Mouse (Mus musculus) CD4-positive helper T cell, adult 2 months (primary cell): Measurements from ENCODE around the gene Mup11.
"Not testable (repeated sequence)": the region's sequence is repeated elsewhere in the genome, so short reads cannot be mapped to it uniquely, and the experiment has no call there.

Experiments
- DNase-seq: peaks from one replicate; pipeline ENCODE4 v3.0.0-alpha.2; 2012; ENCODE audit warnings: low read depth, missing footprints, low spot score

Mup11 gene

GRCm38 (mm10) chr4:60662311-60662710, at the start of gene Mup11:
Mup11 (minus strand) TSS chr4:60662411.
- DNase-seq: not testable (repeated sequence)
